Mouse (Mus musculus): ENCODE data around the gene Klf9.

Klf9 gene

DNA sequence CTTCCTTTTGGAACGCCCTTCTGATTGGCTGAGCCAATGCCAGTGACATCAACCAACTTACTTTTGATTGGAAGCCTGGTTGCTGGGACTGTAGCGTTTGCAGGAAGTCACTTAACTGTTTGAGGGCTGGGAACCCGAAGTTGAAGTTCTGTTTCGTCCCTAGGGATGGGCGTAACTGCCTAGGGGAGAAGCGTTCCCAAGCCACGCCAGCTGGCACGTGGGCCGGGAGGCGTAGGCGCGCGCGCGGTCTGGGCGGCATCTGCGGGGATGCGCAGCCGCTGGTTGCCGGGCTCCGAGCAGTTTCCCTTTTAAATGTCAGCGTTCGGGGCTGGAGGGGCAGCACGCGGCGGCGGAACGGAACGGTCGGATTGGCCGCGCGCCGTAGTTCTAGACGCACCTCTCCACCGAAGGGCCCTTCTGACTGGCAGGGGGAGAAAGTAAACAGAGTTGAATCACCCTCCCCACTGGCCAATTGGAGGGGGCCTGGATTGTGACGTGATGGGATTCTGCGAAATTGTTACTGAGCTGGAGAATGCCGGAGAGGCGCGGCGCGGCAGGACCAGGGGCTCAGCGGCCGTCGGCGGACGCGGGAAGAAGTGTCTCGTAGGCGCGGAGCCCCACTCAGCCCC is at the start of gene Klf9:
Gene Klf9 (plus strand): TSS at position 538 of the 629 bp plus-strand sequence.
- DNase-seq (ENCODE audit: extremely low read depth, low read depth) = no peak

GRCm38 (mm10) chr19:23091586-23091985 is 49.4 kb upstream of the Klf9 start:
- DNase-seq (ENCODE audit: extremely low read depth, low read depth) = no peak

- DNase-seq (ENCODE audit: extremely low read depth, low read depth) = no peak
Measured at GRCm38 (mm10) chr19:23093548-23093947, 47.5 kb upstream of the Klf9 start.

DNA sequence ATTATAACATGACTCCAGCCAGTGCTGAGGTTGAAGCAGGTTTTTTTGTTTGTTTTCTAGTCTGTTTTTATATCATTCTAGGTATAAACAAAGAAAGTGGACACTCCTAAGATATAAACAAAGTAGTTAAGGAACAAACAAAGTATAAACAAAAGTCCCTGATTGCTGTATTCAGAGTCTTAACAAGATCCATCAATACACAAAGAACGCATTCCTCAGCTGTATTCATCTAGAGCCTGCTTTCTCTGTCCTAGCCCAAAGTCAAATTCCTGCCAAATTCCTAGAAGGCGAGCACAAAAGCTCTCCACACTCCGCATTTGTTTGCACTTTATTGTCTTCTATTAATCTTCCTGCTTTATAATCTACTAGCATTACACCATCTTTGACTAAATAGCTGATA is 46.1 kb upstream of the Klf9 start:
- DNase-seq (ENCODE audit: extremely low read depth, low read depth) = no peak

GRCm38 (mm10) chr19:23106859-23107258 is 34.2 kb upstream of the Klf9 start:
- DNase-seq (ENCODE audit: extremely low read depth, low read depth) = no peak

GRCm38 (mm10) chr19:23107335-23107734 is 33.7 kb upstream of the Klf9 start:
- DNase-seq (ENCODE audit: extremely low read depth, low read depth) = no peak

DNA sequence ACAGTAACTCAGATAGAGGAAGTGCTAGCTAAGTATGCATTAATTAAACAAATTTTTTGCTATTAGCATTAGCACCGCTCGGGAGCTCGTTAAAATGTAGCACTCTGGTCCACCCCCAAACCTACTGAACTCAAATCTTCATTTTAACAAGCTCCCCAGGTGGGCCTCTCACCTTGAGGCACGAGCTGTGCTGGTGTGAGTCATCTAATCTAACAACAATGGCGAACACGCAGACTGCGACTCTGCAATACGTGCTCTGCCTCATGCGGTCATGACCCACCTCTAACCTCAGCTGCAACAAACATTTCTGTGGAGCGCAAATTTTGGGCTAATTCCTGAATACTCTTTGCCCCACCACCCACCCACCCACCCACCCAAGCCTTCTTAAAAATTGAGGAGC is 19.2 kb upstream of the Klf9 start:
- no peak for DNase-seq (ENCODE audit: extremely low read depth, low read depth)

GRCm38 (mm10) chr19:23124023-23124550 is 16.9 kb upstream of the Klf9 start:
- DNase-seq (ENCODE audit: extremely low read depth, low read depth) = no peak

DNA sequence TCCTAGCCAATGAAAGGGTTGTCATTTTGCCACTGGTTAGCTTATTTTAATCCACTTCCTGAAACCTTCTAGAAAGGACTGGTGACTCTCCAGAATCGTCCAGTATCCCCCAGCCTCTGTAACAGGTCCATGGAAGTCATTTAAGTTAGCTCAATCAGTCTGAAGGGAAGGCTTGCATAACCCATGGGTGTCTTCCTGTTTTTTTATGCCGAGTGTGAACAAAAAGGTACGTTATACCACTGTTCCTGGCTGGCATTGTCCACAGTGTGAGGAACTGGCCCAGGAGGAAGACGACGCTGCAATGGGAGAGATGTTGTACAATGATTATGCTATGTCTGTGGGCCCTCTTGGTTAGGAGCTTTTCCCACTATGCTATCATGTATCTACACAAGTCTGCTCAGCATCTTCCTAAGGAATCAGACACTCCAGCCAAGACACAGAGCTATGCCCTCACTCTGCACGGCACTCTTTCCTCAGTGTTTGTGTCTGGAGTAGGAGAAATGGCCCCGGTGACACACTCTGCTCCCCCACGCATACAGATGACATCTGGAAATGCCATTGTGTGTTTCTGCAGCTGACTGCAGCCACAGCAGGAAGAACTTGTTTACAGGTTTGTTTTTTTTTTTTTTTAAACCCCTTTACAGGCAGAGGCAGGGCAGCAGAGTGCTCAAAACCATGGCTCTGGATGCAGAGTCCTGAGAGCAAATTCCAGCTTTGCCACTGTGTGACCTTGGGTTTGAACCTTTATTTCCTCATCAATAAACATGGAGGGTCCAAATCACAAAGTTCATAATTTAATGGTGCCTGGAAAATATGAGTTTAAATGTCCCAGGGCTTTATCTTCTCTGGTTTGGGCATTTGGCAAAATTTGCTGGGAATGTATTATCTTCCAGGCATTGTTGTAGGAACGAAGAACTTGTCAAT is 15.5 kb upstream of the Klf9 start:
- DNase-seq (ENCODE audit: extremely low read depth, low read depth) = no peak

DNA sequence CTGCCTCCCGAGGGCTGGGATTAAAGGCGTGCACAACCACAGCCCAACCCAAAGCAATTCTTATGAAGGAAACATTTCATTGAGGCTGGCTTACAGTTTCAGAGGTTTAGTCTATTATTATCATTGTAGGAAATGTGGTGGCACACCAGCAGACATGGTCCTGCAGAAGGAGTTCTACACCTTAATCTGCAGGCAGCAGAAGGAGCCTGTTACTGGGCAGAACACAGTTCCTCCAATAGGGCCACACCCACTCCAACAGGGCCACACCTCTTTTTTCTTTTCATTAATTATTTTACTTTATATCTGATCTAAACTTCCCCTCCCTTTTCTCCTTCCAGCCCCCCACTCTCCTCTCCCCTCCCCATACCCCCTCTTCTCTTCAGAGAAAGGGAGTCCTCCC is 11.1 kb upstream of the Klf9 start:
- DNase-seq (ENCODE audit: extremely low read depth, low read depth) = no peak

GRCm38 (mm10) chr19:23132106-23132635 is 8.9 kb upstream of the Klf9 start:
- no peak for DNase-seq (ENCODE audit: extremely low read depth, low read depth)

DNA sequence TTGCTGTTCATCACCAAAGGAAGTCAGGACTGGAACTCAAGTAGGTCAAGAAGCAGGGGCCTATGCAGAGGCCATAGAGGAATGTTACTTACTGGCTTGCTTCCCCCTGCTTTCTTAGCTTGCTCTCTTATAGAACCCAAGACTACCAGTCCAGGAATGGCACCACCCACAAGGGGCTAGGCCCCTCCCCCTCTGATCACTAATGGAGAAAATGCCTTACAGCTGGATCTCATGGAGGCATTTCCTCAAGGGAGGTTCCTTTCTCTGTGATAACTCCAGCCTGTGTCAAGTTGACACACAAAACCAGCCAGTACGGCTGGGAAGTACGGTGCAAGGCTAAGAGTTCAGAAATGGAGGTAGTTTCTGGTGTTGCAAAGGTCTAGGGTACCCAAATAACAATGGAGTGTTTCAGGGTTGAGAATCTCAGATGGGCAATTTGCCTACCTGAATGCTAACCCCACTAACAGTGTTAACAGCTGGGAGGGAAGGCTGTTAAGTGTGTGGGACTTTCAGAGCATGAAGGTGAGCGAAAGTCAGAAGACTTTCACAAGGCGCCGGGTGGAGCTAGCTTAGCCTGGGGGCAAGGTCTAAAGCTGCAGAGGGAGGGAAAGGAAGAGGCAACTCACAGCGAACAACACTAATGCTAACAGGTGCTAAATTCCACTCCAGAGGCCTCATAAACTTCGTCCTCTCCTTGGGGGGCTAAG is 8.2 kb upstream of the Klf9 start:
- no peak for DNase-seq (ENCODE audit: extremely low read depth, low read depth)

- no peak for DNase-seq (ENCODE audit: extremely low read depth, low read depth)
Measured at GRCm38 (mm10) chr19:23133427-23134094, 7.5 kb upstream of the Klf9 start.

DNA sequence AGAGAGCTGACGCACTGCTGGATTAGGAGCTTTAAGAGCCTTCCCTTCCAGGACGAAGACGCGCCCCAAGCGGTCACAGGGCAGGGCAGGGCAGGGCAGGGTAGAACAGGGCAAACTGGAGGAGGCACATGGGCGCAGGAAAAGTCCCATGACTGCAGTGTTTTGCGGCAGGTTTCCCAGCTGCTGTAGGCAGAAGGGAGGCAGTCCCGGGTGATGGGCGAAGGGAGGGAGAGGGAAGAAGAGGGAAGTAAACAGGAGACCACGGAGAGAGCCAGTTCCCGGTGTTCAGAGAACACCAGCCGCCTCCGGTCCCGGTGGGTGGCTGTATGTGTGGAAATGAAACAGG is 7.0 kb upstream of the Klf9 start:
- no peak for DNase-seq (ENCODE audit: extremely low read depth, low read depth)

DNA sequence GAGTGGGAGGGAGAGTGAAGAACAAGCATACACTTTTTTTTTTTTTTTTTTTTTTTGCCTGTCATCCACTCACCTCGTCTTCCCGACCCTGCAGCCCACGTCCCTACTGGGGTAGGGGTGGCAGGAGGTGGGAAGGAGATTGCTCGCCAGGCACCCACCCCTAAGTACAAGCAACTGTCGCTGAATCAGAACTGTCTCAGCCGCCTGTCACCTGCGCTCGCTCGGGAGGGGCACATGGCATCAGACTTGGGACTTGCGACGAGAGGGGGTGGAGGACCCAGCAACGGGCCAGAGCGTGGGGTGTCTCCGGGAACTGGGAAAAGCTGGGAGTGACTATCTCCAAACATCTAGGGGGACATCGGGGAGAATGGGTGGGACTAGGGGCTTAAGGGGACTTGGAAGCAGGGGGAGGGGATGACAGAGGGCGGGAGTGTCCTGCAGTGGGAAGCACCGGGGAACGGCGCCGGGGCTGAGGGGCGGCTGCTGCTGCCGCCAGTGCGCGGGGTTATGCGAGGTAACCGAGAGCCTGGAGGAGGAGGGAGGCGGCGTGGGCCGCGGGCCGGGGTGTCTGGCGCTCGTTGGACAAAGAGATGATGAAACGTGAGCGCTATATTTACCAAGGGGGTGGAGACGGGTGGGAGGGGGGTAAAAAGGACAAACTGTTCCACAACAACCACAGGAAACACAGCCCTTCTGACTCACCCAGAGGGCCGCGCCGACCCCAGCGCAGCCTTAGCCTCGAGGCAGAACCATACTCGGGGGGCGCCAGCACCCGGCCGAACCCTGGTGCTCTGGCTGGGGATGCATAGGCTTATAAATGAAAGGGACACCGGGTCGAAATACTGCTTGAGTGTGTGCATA is 6.4 kb upstream of the Klf9 start:
- DNase-seq (ENCODE audit: extremely low read depth, low read depth) = no peak

DNA sequence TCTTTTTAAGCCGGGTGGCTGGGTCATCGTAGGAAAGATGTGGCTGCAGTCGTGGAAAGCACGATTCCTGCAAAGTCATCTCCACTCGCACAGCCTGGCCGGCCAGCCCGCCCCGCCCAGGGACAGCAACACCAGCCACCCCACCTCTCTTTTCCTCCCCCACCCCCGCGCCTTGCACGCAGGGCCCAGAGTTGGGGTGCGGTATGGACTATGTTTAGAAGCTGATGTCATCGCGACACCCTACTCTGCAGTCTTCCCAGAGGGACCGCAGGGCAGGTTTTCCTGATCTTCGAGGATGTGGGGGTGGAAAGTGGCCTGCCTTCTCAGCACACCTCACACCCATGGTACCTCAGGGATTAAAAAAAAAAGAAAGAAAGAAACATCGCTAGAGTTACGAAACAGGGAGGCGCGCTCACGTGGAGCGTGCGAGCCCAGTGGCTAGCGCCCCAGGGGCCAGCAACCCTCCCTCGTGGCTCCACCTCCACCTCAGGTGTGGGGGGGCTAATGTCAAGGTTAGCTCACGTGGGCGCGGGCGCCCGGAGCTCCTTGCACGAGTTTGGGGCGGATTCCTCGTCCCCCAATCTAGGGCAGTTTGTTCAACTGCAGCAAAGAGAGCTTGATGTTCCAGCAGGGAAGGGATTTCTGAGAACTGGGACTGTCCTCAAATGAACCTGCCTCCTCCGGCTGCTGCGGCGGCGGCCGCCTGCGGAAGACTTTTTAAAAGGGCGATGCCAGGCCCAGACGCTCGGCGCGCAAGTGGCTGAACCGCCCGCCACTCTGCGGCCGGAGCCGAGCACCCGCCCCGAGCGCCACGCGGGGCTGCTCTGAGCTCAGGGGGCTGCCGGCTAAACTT is 5.5 kb upstream of the Klf9 start:
- no peak for DNase-seq (ENCODE audit: extremely low read depth, low read depth)

GRCm38 (mm10) chr19:23136202-23136850 is 4.7 kb upstream of the Klf9 start:
- no peak for DNase-seq (ENCODE audit: extremely low read depth, low read depth)

DNA sequence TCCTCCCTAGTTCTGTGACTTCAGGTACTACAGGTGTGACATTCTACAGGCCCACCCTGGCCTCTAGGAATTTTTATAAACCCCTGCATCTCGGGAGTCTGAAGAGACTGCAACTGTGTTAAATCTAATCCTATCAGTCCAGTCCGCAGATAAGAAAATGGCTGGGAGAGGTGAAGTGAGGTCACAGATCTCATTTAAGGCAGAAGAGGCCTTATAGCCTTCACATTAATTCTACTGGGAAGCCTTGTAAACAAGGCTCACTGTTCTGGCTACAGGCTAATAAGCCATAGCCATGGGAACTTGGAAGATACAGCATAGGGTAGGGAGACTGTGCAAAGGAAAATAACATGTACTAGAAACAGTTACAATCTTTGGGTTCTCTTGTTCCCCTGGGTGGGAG is 3.7 kb upstream of the Klf9 start:
- no peak for DNase-seq (ENCODE audit: extremely low read depth, low read depth)

Measured in MEL-GATA-1-ER (cell line).